Mouse (Mus musculus) bone marrow, adult 2 months (tissue): ENCODE results near the gene Fhdc1.

Source experiments
- CTCF ChIP-seq: fragments of 200-500 bp; IDR thresholded peaks from 2 replicates; pipeline ENCODE4 v1.5.1; 2011; ENCODE audit warnings: low read length, control low read depth; ENCODE audit not compliant: control insufficient read depth, insufficient read depth
- POLR2A ChIP-seq: fragments of 200-500 bp; IDR thresholded peaks from 2 replicates; pipeline ENCODE4 v1.6.1; 2011; ENCODE audit warnings: low read depth, mild to moderate bottlenecking, control low read depth, low read length, borderline replicate concordance; ENCODE audit not compliant: control insufficient read depth

GRCm38 (mm10) chr3:84512774-84513515, 32.7 kb upstream of the Fhdc1 start:
- TF ChIP-seq POLR2A: no peak
- no peak for TF ChIP-seq CTCF
